Mouse (Mus musculus) neural tube, embryonic 14.5 days (tissue): ENCODE results near the gene Kcnma1. TPM values are rescaled to one million over a fixed set of nuclear protein-coding genes. Genes with fewer than 3 reads are reported as not detected.
A peak's percentile ranks its signal among the peaks of the same experiment; 100 is the strongest.

Experiments
- ATAC-seq: fragments of 200-750 bp; cut with Nextera tagmentation; 2 replicates; pipeline ENCODE4 v1.8.0; 2017; ENCODE audit warnings: low read depth, mild to moderate bottlenecking, moderate TSS enrichment, moderate library complexity
- H3K27ac ChIP-seq: fragments of 300-500 bp; sonication (generic); 2 replicates; pipeline ENCODE4 v1.5.1; 2014; ENCODE audit warnings: low read depth, mild to moderate bottlenecking, control low read depth, low read length, moderate library complexity, mixed read lengths
- H3K27me3 ChIP-seq: fragments of 300-500 bp; sonication (generic); 2 replicates; pipeline ENCODE4 v1.6.1; 2014; ENCODE audit warnings: low read length; ENCODE audit not compliant: control insufficient read depth, insufficient read depth
- H3K36me3 ChIP-seq: fragments of 300-500 bp; sonication (generic); 2 replicates; pipeline ENCODE4 v1.6.1; 2014; ENCODE audit warnings: low read length, mixed read lengths; ENCODE audit not compliant: control insufficient read depth, insufficient read depth
- H3K4me1 ChIP-seq: fragments of 300-500 bp; sonication (generic); 2 replicates; pipeline ENCODE4 v1.6.1; 2014; ENCODE audit warnings: low read length; ENCODE audit not compliant: control insufficient read depth, insufficient read depth
- H3K4me2 ChIP-seq: fragments of 300-500 bp; sonication (generic); 2 replicates; pipeline ENCODE4 v1.6.1; 2014; ENCODE audit warnings: mild to moderate bottlenecking, low read depth, low read length, control low read depth
- H3K4me3 ChIP-seq: fragments of 300-500 bp; sonication (generic); 2 replicates; pipeline ENCODE4 v1.5.1; 2014; ENCODE audit warnings: low read depth, low read length, control low read depth, mixed read lengths
- H3K9ac ChIP-seq: fragments of 300-500 bp; sonication (generic); replicated peaks from 2 replicates; pipeline ENCODE4 v1.6.1; 2014; ENCODE audit warnings: low read depth, mild to moderate bottlenecking, control low read depth, low read length, mixed read lengths
- H3K9me3 ChIP-seq: fragments of 300-500 bp; sonication (generic); 2 replicates; pipeline ENCODE4 v1.6.1; 2016; ENCODE audit warnings: low read length; ENCODE audit not compliant: control insufficient read depth
- WGBS: fragments of 180-500 bp; shearing (Covaris S2); extraction: QIAGEN DNeasy Blood & Tissue Kit; methylation state at CpG from one replicate; pipeline ENCODE4 v1.1.7; 2014; 5-methylcytosine and 5-hydroxymethylcytosine counted together
- polyA plus RNA-seq: library from polyadenylated mRNA; unstranded; fragments of >200 nt; fragmentation: Nextera tagmentation; extraction: Ambion mirVana; gene quantifications from 2 replicates; pipeline ENCODE4 v1.2.1, GENCODE M21; 2014

Gene Kcnma1
- polyA plus RNA-seq, 1 experiment from 2014 or later = 28.9 TPM

DNA sequence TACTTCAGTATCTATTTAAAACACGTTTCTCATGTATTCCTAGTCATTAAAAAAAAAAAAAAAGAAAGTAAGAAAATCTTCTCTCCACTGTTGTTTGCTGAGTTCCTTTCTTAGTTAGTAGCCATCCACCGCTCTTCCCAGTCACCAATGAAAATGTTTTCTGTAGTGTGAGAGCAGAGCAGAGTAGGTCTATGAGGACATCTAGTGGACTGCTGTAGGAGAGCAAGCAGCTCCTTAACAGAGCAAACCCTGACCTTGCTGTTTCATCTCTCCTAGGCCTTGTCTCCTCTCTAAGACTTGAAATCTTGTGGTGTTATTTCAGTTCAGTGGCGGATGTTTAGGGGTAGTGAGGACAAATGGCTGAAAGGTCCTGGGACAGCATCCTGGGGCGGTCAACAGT is 585.2 kb downstream of the Kcnma1 start:
- WGBS = 32% methylated on average over 4 of the region's 4 CpGs
- Histone ChIP-seq H3K9ac (no peak overlapping the region), H3K4me1 (no peaks in the 10 kb centered on the region), H3K4me2 (no peak overlapping the region), H3K4me3 (no peak overlapping the region), H3K9me3 (no peaks in the 10 kb centered on the region), H3K36me3 (no peaks in the 10 kb centered on the region), H3K27ac (no peak overlapping the region), H3K27me3 (no peaks in the 10 kb centered on the region)
- ATAC-seq = peak; percentile 56; the same call in 1 of the 2 replicates

DNA sequence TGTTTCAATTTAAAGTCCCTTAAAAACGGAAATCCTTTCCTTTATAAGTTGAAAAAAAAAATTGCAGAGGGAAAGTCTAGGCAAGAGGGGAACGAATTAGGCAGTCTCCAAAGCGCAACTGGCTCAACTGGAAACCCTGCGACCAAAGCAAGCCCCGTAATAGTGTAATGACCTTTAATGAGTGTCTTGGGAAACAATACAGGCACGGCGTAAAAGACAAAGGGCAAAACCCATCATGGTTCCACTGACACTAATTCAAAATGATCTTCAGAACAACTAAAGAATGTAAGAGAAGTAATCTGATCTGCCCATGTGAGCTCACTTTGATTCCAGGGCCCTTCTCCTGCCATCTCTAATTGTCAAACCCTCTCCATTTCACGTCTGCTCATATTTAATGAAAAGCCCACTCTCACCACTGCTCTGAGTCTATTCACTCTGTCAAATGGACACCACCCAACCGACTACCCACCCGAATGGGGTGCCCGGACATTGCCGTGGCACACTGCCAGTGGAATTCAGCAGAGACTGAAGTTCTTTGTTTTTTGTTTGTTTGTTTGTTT is 591.7 kb downstream of the Kcnma1 start:
- H3K4me3 ChIP-seq = no peak overlapping the region
- H3K9me3 ChIP-seq = no peaks in the 10 kb centered on the region
- no peaks in the 10 kb centered on the region for H3K36me3 ChIP-seq
- no peak overlapping the region for H3K4me2 ChIP-seq
- H3K9ac ChIP-seq = no peak overlapping the region
- no peak overlapping the region for H3K27ac ChIP-seq
- ATAC-seq = no peak
- H3K27me3 ChIP-seq = no peaks in the 10 kb centered on the region
- 39% methylated on average over 12 of the region's 12 CpGs for WGBS
- H3K4me1 ChIP-seq = no peaks in the 10 kb centered on the region

- no peak for ATAC-seq
- H3K4me1 ChIP-seq = no peaks in the 10 kb centered on the region
- H3K9ac ChIP-seq = no peak overlapping the region
- no peak overlapping the region for H3K27ac ChIP-seq
- no peaks in the 10 kb centered on the region for H3K9me3 ChIP-seq
- no peak overlapping the region for H3K4me3 ChIP-seq
- 83% methylated on average over 3 of the region's 3 CpGs for WGBS
- H3K27me3 ChIP-seq = no peaks in the 10 kb centered on the region
- H3K36me3 ChIP-seq = no peaks in the 10 kb centered on the region
- H3K4me2 ChIP-seq = no peak overlapping the region
Measured at GRCm38 (mm10) chr14:23418955-23419354, 595.3 kb downstream of the Kcnma1 start.

- Histone ChIP-seq H3K4me1 (no peaks in the 10 kb centered on the region), H3K9me3 (no peaks in the 10 kb centered on the region), H3K9ac (no peak overlapping the region), H3K27me3 (no peaks in the 10 kb centered on the region), H3K36me3 (no peaks in the 10 kb centered on the region), H3K27ac (no peak overlapping the region), H3K4me3 (no peak overlapping the region), H3K4me2 (no peak overlapping the region)
- ATAC-seq = no peak
- WGBS = 99% methylated on average over 2 of the region's 2 CpGs
Measured at GRCm38 (mm10) chr14:23407051-23407450, 607.2 kb downstream of the Kcnma1 start.

DNA sequence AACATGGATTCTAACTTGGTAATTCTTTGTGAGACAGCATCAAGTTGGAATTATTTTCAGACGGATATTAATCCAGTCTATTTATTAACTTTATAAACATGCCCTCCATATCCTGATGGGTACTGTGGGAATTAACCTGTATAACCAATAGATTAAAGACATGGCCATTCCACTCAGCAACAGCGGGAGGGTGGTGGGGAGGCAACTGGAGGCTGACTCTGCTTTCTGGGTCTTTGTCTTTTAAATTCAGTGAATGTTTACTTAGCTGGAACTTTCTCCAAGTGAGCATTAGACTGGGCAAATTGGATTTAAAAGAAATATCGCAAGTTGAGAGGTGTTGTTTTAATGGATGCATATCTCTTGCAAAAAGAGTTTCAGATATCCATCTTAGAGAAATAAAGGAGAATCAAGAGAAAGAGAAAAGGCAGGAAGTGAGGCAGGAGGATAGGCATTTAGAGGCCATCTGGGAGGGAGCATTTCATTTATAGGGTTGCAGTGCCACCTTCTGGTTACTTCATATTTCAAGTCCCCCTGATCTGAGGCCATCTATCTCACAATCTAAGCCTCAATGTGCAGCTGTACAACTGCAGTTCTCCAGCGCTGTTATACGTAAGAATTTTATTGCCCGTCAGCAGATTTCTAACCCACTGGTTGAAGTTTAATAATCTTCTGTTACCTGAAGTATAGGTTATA is 613.4 kb downstream of the Kcnma1 start:
- H3K4me1 ChIP-seq = no peaks in the 10 kb centered on the region
- H3K36me3 ChIP-seq = no peaks in the 10 kb centered on the region
- no peak overlapping the region for H3K27ac ChIP-seq
- no peaks in the 10 kb centered on the region for H3K27me3 ChIP-seq
- no peaks in the 10 kb centered on the region for H3K9me3 ChIP-seq
- H3K4me2 ChIP-seq = no peak overlapping the region
- H3K4me3 ChIP-seq = no peak overlapping the region
- no peak overlapping the region for H3K9ac ChIP-seq
- peak; percentile 81; the same call in 1 of the 2 replicates for ATAC-seq
- WGBS = 14% methylated on average over 6 of the region's 6 CpGs

GRCm38 (mm10) chr14:23397642-23398041 is 616.6 kb downstream of the Kcnma1 start:
- Histone ChIP-seq H3K4me1 (no peaks in the 10 kb centered on the region), H3K4me2 (no peak overlapping the region), H3K27ac (no peak overlapping the region), H3K4me3 (no peak overlapping the region), H3K27me3 (no peaks in the 10 kb centered on the region), H3K36me3 (no peaks in the 10 kb centered on the region), H3K9me3 (no peaks in the 10 kb centered on the region), H3K9ac (no peak overlapping the region)
- no peak for ATAC-seq
- 17% methylated on average over 1 of the region's 1 CpGs for WGBS

DNA sequence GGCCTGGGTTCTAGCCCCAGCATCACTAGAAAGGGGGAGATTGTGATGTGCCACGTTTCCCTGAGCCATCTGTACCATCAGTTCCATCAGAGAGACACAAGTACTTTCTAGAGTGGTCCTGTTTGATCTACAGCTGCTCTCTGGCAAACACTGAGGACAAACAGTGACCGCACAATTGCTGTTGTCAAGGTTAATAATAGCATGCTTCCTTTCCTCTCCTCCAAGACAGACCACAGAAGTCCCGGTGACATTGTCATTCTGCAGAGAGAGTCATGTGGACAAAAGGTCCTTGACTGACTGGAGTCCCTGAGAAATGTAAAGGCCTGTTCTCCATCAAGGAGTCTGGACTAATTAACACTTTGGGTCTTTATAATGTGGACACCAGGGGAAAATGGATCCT is 622.7 kb downstream of the Kcnma1 start:
- Histone ChIP-seq H3K27ac (no peak overlapping the region), H3K9ac (no peak overlapping the region), H3K4me3 (no peak overlapping the region), H3K36me3 (no peaks in the 10 kb centered on the region), H3K4me2 (no peak overlapping the region), H3K9me3 (no peaks in the 10 kb centered on the region), H3K4me1 (no peaks in the 10 kb centered on the region), H3K27me3 (no peaks in the 10 kb centered on the region)
- 55% methylated on average over 3 of the region's 3 CpGs for WGBS
- ATAC-seq = no peak

- H3K9ac ChIP-seq = no peak overlapping the region
- H3K9me3 ChIP-seq = no peaks in the 10 kb centered on the region
- H3K4me1 ChIP-seq = no peaks in the 10 kb centered on the region
- no peak for ATAC-seq
- no peak overlapping the region for H3K27ac ChIP-seq
- H3K27me3 ChIP-seq = no peaks in the 10 kb centered on the region
- H3K36me3 ChIP-seq = no peaks in the 10 kb centered on the region
- 69% methylated on average over 5 of the region's 5 CpGs for WGBS
- no peak overlapping the region for H3K4me2 ChIP-seq
- no peak overlapping the region for H3K4me3 ChIP-seq
Measured at GRCm38 (mm10) chr14:23390768-23391167, 623.5 kb downstream of the Kcnma1 start.

DNA sequence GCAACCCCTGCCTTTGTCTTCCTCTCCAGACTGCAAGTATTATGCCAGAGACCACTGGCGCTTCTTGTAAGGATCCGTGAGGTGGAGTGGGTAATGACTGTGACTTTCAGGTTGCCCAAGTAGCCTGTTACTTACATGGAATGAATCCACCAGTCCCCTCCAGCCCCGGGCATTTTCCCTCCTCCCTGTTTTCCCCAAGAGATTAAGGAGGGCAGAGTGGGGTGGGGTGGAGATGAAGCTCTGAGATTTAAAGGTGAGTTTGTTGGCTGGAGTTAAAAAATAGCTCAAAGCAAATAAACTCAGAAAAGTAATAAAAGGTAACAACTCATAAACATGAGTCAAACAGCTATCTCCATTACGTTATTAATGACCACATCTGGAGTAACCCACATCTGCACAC is 624.1 kb downstream of the Kcnma1 start:
- 61% methylated on average over 4 of the region's 4 CpGs for WGBS
- no peaks in the 10 kb centered on the region for H3K36me3 ChIP-seq

More for the DNA sequence above, 624.1 kb downstream of the Kcnma1 start:
- Histone ChIP-seq H3K9ac (no peak overlapping the region), H3K4me1 (no peaks in the 10 kb centered on the region), H3K27ac (no peak overlapping the region), H3K4me2 (no peak overlapping the region), H3K27me3 (no peaks in the 10 kb centered on the region), H3K9me3 (no peaks in the 10 kb centered on the region), H3K4me3 (no peak overlapping the region)
- ATAC-seq = no peak
